Mouse (Mus musculus) gastrocnemius, postnatal 10 days (tissue): ENCODE measurements around the gene Mad2l1. TPM values are rescaled to one million over a fixed set of nuclear protein-coding genes. Genes with fewer than 3 reads are reported as not detected.

Experiments
- DNase-seq: peaks from one replicate; pipeline ENCODE4 v3.0.0; 2021; ENCODE audit warnings: mixed read lengths
- long read RNA-seq, 2 experiments: library from polyadenylated mRNA; stranded (forward); transcript quantifications; one replicate each; pipeline ENCODE4 v2.0.0; 2021
- total RNA-seq, 2 experiments: library from RNA; stranded (reverse); gene quantifications; 2 replicates each; pipeline ENCODE4 v1.2.3; 2021

Gene Mad2l1
- 1 to 10 TPM; 9.2 to 9.8 TPM for total RNA-seq
- long read RNA-seq, experiment 1, full-length matches to known transcripts: 3 of 3 reads
- long read RNA-seq, experiment 1, partial matches to known transcripts: 0 of 3 reads
- long read RNA-seq, experiment 1, other reads (novel, unspliced or antisense): 0 of 3 reads
- long read RNA-seq, experiment 2, full-length matches to known transcripts: 4 of 4 reads
- long read RNA-seq, experiment 2, partial matches to known transcripts: 0 of 4 reads
- long read RNA-seq, experiment 2, other reads (novel, unspliced or antisense): 0 of 4 reads

DNA sequence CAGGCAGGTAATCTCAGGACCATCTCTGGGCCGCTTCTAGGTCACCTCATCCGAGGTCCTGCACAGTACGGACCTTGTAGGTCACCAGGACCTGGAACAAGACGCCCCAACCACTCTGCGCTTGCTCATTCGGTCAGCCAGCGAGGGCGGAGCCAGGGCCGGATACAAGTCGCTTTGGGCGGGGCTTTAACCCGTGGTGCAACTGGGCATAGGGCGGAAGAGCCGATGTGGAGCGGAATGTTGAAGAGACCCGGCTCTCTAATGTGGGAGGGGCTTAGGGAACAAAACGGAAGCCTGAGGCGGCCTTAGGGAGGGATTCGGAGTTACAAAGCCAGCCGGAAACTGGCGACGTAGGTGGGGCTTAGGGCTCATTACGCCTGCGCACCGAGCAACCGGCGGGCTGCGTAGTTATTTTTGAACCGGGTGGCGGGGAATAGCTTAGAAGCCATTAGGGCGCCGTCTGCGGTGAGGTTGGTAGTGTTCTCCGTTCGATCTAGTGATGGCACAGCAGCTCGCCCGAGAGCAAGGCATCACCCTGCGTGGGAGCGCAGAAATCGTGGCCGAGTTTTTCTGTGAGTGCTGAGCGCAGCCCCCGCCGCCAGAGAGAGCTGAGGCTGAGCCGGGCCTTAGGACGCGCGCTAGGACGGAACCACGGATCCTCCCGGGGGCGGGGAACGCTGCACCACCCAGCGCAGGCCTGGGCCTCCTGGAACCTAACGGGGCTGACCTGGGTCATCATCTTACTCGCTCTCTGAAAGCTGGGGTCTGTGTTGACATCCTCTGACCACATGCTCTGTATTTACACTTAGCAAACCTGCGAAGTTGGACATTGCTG lies at the start of gene Mad2l1:
Gene Mad2l1 (plus strand): TSS at position 363 of the 835 bp plus-strand sequence.
- DNase-seq: peak; percentile 96

DNA sequence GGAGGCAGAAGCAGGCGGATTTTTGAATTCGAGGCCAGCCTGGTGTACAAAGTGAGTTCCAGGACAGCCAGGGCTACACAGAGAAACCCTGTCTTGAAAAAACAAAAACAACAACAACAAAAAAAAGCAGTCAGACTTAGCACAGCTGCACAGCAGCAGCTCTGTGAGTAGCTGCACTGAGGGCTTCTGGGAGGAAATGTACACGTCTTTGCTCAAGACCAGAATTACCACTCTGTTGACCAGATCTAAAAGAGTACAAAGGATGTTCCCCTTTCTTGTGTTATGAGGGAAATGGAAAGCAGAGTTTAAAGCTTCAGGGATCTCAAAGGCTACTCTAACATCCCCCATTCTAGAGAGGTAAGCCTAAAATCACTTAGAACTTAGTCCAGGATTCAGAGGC lies 41.5 kb upstream of the Mad2l1 start:
- DNase-seq: no peak

GRCm38 (mm10) chr6:66516368-66516767 lies 18.8 kb upstream of the Mad2l1 start:
- no peak for DNase-seq

DNA sequence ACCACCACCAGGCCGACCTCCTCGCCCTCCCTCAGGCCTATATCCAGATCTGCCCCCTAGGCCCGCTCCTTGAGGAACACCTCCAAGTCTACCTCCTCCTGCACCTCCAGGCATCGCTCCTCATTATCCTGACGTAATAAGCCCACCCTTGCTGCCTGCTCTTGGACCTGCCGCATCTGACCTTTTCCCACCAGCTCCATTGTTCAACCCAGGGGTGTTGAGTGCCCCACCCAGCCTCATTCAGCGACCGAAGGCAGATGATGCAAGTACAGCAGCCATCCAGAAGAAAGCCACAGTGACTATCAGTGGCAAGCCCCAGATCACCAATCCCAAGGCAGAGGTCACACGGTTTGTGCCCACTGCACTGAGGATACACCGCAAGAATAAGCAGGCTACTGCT lies 6.8 kb upstream of the Mad2l1 start:
- no peak for DNase-seq

- no peak for DNase-seq
Observed at GRCm38 (mm10) chr6:66533241-66533640, 1.9 kb upstream of the Mad2l1 start.

DNA sequence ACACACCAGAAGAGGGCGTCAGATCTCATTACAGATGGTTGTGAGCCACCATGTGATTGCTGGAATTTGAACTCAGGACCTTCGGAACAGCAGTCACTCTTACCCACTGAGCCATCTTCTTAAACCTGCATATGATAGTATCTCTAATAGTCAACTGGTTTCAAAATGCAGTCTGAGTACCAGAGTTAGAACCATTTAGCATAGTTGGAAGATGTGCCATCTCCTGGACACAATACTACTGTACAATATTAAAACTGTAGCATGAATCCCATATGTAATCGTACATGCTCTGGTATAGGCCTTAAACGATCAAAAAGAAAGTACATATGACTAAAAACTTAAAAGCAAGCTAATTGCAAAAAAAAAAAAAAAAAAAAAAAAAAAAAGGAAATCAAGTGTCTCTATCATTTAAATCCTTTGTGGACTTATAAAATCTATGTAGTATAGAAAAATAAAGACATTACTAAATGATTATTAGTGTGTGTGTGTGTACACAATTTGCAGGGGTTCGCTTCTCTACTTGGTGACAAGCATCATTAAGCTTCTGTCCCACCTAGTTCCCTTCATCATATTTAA lies 736 bp upstream of the Mad2l1 start:
- DNase-seq: no peak

- no peak for DNase-seq
Observed at GRCm38 (mm10) chr6:66535966-66536365, 776 bp downstream of the Mad2l1 start.

- no peak for DNase-seq
Observed at GRCm38 (mm10) chr6:66559996-66560395, 24.8 kb downstream of the Mad2l1 start, which contains the start of gene Vmn1r32. Gene Vmn1r32 (minus strand): TSS chr6:66560096.

DNA sequence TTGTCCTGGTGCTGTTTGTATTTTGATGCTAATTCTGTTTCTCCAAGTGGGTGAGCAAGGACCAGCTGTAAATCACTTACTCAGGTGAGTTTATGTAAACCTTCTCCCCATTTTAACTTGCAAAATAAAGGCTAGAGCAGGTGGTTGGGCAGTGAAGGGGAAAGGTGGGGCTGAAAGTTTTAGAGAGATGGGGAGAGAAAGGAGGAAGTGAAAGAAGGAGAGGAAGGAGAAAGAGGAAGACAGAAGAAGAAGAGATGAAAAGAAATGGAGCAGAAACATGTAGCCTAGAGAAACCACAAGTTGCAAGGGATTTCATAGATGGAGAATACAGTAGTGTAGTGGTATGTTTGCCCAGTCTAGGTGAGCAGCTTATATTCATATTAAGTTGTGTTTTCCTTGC lies 60.6 kb downstream of the Mad2l1 start:
- DNase-seq: no peak

Other genes starting within 250 kb of the Mad2l1 start
- not detected for gene Vmn1r32, start 24.7 kb downstream of the Mad2l1 start, total RNA-seq
- gene Vmn1r33, start 82.9 kb downstream of the Mad2l1 start, total RNA-seq: not detected
- gene Vmn1r34, start 108.5 kb downstream of the Mad2l1 start, total RNA-seq: not detected
- not detected for gene Vmn1r35, start 150.5 kb downstream of the Mad2l1 start, total RNA-seq
- gene Vmn1r36, start 183.8 kb downstream of the Mad2l1 start, total RNA-seq: not detected
- not detected for gene Vmn1r37, start 194.0 kb downstream of the Mad2l1 start, total RNA-seq
- not detected for gene Vmn1r38, start 247.2 kb downstream of the Mad2l1 start, total RNA-seq